Mouse (Mus musculus) ES-E14 (cell line): ENCODE results near the gene Pigh.

Experiments
- HCFC1 ChIP-seq: IDR thresholded peaks from 2 replicates; pipeline ENCODE4 v1.6.1; 2012; ENCODE audit warnings: low read length, inconsistent platforms, borderline replicate concordance; ENCODE audit not compliant: insufficient read depth
- MAFK ChIP-seq: IDR thresholded peaks from 2 replicates; pipeline ENCODE4 v1.6.1; 2014; ENCODE audit warnings: mild to moderate bottlenecking, low read depth, low read length, inconsistent platforms; ENCODE audit not compliant: insufficient read depth
- ZC3H11A ChIP-seq: IDR thresholded peaks from 2 replicates; pipeline ENCODE4 v1.6.1; 2012; ENCODE audit warnings: low read depth, mild to moderate bottlenecking, inconsistent platforms, low read length, borderline replicate concordance
- ZNF384 ChIP-seq: IDR thresholded peaks from 2 replicates; pipeline ENCODE4 v1.6.1; 2012; ENCODE audit warnings: low read depth, low read length, inconsistent platforms

DNA sequence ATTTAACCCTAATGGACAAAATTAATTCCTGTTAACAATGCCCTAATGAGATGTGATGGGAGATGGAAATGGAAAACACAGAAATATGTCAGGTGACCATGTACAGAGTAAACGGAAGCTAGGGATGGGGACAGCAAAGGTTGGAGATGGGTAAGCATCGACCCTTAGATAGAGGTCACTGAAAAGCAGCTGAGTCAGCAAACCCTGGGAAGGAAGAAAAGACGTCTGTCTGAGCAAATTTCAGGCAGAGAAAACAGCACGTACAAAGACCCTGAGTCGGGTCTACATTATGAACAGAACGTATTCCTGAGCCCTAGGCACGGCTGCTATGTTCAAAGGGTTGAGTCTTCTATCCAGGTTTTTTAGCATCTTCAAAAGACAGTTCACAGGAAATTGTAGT, 47.5 kb upstream of the Pigh start:
- no peak for TF ChIP-seq ZC3H11A
- no peak for TF ChIP-seq HCFC1
- peak; percentile 93 for TF ChIP-seq MAFK
- no peak for TF ChIP-seq ZNF384
